Comparison of ENCODE assay signal across 8 mouse cellular contexts in genomic region chr10:42071404-42072024, GRCm38 (mm10). TPM values are rescaled to one million over a fixed set of nuclear protein-coding genes. Genes with fewer than 3 reads are reported as not detected.
DNase-seq lines count a peak whose midpoint lies in the region; ATAC-seq and TF ChIP-seq lines count a peak whose summit lies in the region.

No protein-coding gene starts in this region.

- WGBS in midbrain, embryonic 10.5 days, result 13% methylated on average over 8 of the region's 8 CpGs

- H3K4me3 ChIP-seq in midbrain, embryonic 10.5 days, result peak overlapping the region; percentile 31; the same call in 1 of the 2 replicates
- H3K4me3 ChIP-seq in left cerebral cortex, adult 2 months, result no peak overlapping the region

- H3K9me3 ChIP-seq in midbrain, embryonic 10.5 days (replicated peaks), result no peaks in the 10 kb centered on the region

- DNase-seq in embryo, embryonic 10.5 days (ENCODE audit: low spot score), result peak; percentile 61
- no peak for DNase-seq in embryo, embryonic 10 days (ENCODE audit: low spot score)
- peak; percentile 65 for DNase-seq in R1 (ENCODE audit: low read depth, low spot score)
- peak; percentile 38 for DNase-seq in midbrain, embryonic 10.5 days (ENCODE audit: low spot score)
- no peak for DNase-seq in spleen, adult 12 weeks (ENCODE audit: low spot score)
- DNase-seq in gastrocnemius, adult 18-20 months (ENCODE audit: low spot score), result no peak
- no peak for DNase-seq in left cerebral cortex, adult 2 months (ENCODE audit: extremely low spot score in 1 of 2, low spot score in 2 of 2)

- H3K27ac ChIP-seq in midbrain, embryonic 10.5 days (replicated peaks), result peak overlapping the region; percentile 76
- no peak overlapping the region for H3K27ac ChIP-seq in left cerebral cortex, adult 2 months

- peaks cover 36% of the 10 kb centered on the region for H3K4me1 ChIP-seq in midbrain, embryonic 10.5 days

- no peaks in the 10 kb centered on the region for H3K36me3 ChIP-seq in midbrain, embryonic 10.5 days

- ATAC-seq in hematopoietic stem cell, adult 5-6 weeks (replicated peaks in 1 of 2; ENCODE audit: insufficient read depth in 1 of 2, low FRiP score in 2 of 2, low TSS enrichment in 1 of 2, low read depth in 1 of 2, poor library complexity in 2 of 2, severe bottlenecking in 2 of 2), result peak; percentile 26 to 56; a peak in 2 of 4 replicates

- intact Hi-C loops in left cerebral cortex, adult 2 months (cut with DNase I), result no loop called here

- peaks cover 21% of the 10 kb centered on the region; the same call in 1 of the 2 replicates for H3K27me3 ChIP-seq in midbrain, embryonic 10.5 days (ENCODE audit: low read depth, poor library complexity, severe bottlenecking)

- no peak for TF ChIP-seq CTCF in left cerebral cortex, adult 2 months (IDR thresholded peaks at IDR 0.05)

RNA-seq across cellular contexts. Expression of gene Armc2, which starts 53.3 kb away (rescaled TPM):
- total RNA-seq in hematopoietic stem cell, adult 5-6 weeks (2017), result 0.94 and 3.9 TPM in 2 replicates
- 1.5 and 1.6 TPM in 2 replicates for polyA plus RNA-seq in midbrain, embryonic 10.5 days (2016; fragmentation: Nextera tagmentation; extraction: Ambion mirVana)
- under 1 TPM; 0.50 to 0.57 TPM for total RNA-seq in gastrocnemius, adult 18-20 months (2021)
- 10 to 100 TPM; 12.6 to 14.1 TPM for total RNA-seq in left cerebral cortex, adult 2 months (2021)

Comparison
In these comparisons a context has a peak if more than half of its experiments do, and no peak if none do; other contexts are left out.
1. DNase-seq: peak in embryo, embryonic 10.5 days (single experiment), R1 (single experiment) and midbrain, embryonic 10.5 days (single experiment); none in embryo, embryonic 10 days (single experiment), spleen, adult 12 weeks (single experiment), gastrocnemius, adult 18-20 months (single experiment) and left cerebral cortex, adult 2 months (0 of 2).